Mouse (Mus musculus) midbrain, embryonic 13.5 days (tissue): ENCODE measurements around the gene Limd1. TPM values are rescaled to one million over a fixed set of nuclear protein-coding genes. Genes with fewer than 3 reads are reported as not detected.
"Not testable (repeated sequence)": the region's sequence is repeated elsewhere in the genome, so short reads cannot be mapped to it uniquely, and the experiment has no call there.

Source experiments
- ATAC-seq: fragments of 200-750 bp; cut with Nextera tagmentation; 2 replicates; pipeline ENCODE4 v1.8.0; 2017; ENCODE audit warnings: mild to moderate bottlenecking, moderate TSS enrichment, moderate library complexity
- H3K27ac ChIP-seq: fragments of 300-500 bp; sonication (generic); 2 replicates; pipeline ENCODE4 v1.5.1; 2015; ENCODE audit warnings: inconsistent platforms, mild to moderate bottlenecking, moderate library complexity
- H3K27me3 ChIP-seq: fragments of 300-500 bp; sonication (generic); 2 replicates; pipeline ENCODE4 v1.6.1; 2015; ENCODE audit warnings: mild to moderate bottlenecking, inconsistent platforms
- H3K36me3 ChIP-seq: fragments of 300-500 bp; sonication (generic); 2 replicates; pipeline ENCODE4 v1.6.1; 2015; ENCODE audit warnings: mild to moderate bottlenecking, inconsistent platforms
- H3K4me1 ChIP-seq: fragments of 300-500 bp; sonication (generic); replicated peaks from 2 replicates; pipeline ENCODE4 v1.6.1; 2015; ENCODE audit warnings: inconsistent platforms
- H3K4me2 ChIP-seq: fragments of 300-500 bp; sonication (generic); replicated peaks from 2 replicates; pipeline ENCODE4 v1.6.1; 2015; ENCODE audit warnings: moderate library complexity, mild to moderate bottlenecking, inconsistent platforms
- H3K4me3 ChIP-seq: fragments of 300-500 bp; sonication (generic); replicated peaks from 2 replicates; pipeline ENCODE4 v1.5.1; 2015; ENCODE audit warnings: mild to moderate bottlenecking, inconsistent platforms
- H3K9ac ChIP-seq: fragments of 300-500 bp; sonication (generic); replicated peaks from 2 replicates; pipeline ENCODE4 v1.6.1; 2015; ENCODE audit warnings: mild to moderate bottlenecking, inconsistent platforms
- H3K9me3 ChIP-seq: fragments of 300-500 bp; sonication (generic); 2 replicates; pipeline ENCODE4 v1.6.1; 2016; ENCODE audit warnings: mild to moderate bottlenecking, inconsistent platforms
- WGBS: fragments of 180-500 bp; shearing (Covaris S2); methylation state at CpG from one replicate; pipeline ENCODE4 v1.1.7; 2015; 5-methylcytosine and 5-hydroxymethylcytosine counted together
- polyA plus RNA-seq: library from polyadenylated mRNA; unstranded; fragments of >200 nt; fragmentation: Nextera tagmentation; extraction: Ambion mirVana; gene quantifications from 2 replicates; pipeline ENCODE4 v1.2.1, GENCODE M21; 2015

The Limd1 gene
- polyA plus RNA-seq, result 20.3 and 22.7 TPM in 2 replicates

- Histone ChIP-seq H3K9me3 (no peaks in the 10 kb centered on the region), H3K27ac (no peak within 1 kb of the TSS; the same call in 1 of the 2 replicates), H3K36me3 (no peaks in the 10 kb centered on the region), H3K4me1 (peaks cover 48% of the 10 kb centered on the region), H3K9ac (peak within 1 kb of the TSS; percentile 69), H3K4me3 (peak within 1 kb of the TSS; percentile 62), H3K4me2 (peak within 1 kb of the TSS; percentile 63), H3K27me3 (no peaks in the 10 kb centered on the region)
- peak; percentile 82 for ATAC-seq
- under 1% methylated on average over 15 of the region's 57 CpGs for WGBS
Observed at GRCm38 (mm10) chr9:123478586-123479195, at the start of gene Limd1. TSS of gene Limd1 (plus strand) at chr9:123478706.

DNA sequence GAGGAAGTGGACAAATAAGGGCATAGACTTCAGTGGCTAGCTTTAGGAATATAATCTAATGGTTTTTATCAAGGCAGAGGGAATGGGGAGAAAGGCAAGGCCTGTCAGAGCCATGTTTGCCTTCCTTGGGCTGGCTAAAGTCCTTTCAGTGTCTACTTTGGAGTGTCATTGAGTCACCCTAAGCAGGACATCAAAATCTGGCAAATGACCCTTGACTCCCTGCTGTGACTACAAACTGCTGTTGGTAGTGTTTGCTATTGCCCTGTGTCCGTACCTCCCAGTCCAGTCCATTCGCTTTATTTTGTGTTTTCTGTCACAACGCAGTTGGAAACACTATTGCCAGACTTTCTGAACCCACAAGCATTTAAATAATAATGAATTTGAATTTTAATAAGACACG is 48.6 kb upstream of the Limd1 start:
- H3K27ac ChIP-seq, result no peak overlapping the region
- H3K36me3 ChIP-seq, result peaks cover 20% of the 10 kb centered on the region
- H3K9ac ChIP-seq, result no peak overlapping the region
- 89% methylated on average over 4 of the region's 4 CpGs for WGBS
- no peak overlapping the region for H3K4me2 ChIP-seq
- H3K9me3 ChIP-seq, result no peaks in the 10 kb centered on the region
- H3K4me3 ChIP-seq, result no peak overlapping the region
- no peak for ATAC-seq
- no peaks in the 10 kb centered on the region for H3K27me3 ChIP-seq
- H3K4me1 ChIP-seq, result no peaks in the 10 kb centered on the region

DNA sequence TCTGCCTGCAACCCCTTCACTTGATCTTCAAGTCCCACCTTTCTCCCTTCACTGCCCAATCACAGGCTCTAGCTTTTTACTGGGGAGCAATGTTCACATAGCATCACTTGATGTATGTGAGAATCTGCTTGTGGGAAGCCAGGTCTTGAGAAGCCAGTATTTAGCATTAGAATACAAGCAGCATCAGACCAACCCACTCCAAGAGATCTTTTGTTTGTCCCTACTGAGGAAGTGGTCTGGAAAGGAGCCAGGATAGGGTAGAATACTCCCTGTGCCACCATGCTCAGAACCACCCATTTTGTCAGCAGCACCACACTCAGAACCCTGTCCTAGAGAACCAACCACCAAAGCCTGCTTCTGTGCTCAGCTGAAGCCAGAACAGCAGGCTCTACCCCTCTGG is 47.5 kb upstream of the Limd1 start:
- Histone ChIP-seq H3K27me3 (no peaks in the 10 kb centered on the region), H3K36me3 (peaks cover 21% of the 10 kb centered on the region), H3K4me2 (no peak overlapping the region), H3K4me3 (no peak overlapping the region), H3K9ac (no peak overlapping the region), H3K4me1 (no peaks in the 10 kb centered on the region), H3K27ac (no peak overlapping the region), H3K9me3 (no peaks in the 10 kb centered on the region)
- no peak for ATAC-seq

DNA sequence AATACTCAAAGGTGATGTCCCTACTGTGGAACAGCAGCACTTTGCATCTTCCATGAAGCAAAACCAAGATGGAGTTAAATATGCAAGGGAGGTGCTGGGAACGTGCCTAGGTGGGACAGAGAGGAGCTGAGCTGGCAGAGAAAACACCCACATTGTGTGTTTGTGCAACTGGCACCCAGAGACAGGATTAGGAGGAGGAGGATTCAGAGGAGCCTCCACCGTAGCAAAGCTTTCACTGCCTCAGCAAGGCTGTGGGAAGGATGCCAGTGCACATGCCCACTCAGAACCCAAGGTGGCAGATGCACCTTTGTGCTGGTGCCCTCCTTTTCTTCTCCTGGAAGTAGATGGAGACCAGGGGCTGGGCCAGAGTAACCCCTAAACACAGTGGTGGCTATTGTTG is 40.3 kb upstream of the Limd1 start:
- Histone ChIP-seq H3K4me1 (no peaks in the 10 kb centered on the region), H3K27me3 (no peaks in the 10 kb centered on the region), H3K9ac (no peak overlapping the region), H3K4me3 (no peak overlapping the region), H3K4me2 (no peak overlapping the region), H3K36me3 (peaks cover 41% of the 10 kb centered on the region), H3K27ac (no peak overlapping the region), H3K9me3 (no peaks in the 10 kb centered on the region)
- no peak for ATAC-seq
- 78% methylated on average over 2 of the region's 2 CpGs for WGBS

DNA sequence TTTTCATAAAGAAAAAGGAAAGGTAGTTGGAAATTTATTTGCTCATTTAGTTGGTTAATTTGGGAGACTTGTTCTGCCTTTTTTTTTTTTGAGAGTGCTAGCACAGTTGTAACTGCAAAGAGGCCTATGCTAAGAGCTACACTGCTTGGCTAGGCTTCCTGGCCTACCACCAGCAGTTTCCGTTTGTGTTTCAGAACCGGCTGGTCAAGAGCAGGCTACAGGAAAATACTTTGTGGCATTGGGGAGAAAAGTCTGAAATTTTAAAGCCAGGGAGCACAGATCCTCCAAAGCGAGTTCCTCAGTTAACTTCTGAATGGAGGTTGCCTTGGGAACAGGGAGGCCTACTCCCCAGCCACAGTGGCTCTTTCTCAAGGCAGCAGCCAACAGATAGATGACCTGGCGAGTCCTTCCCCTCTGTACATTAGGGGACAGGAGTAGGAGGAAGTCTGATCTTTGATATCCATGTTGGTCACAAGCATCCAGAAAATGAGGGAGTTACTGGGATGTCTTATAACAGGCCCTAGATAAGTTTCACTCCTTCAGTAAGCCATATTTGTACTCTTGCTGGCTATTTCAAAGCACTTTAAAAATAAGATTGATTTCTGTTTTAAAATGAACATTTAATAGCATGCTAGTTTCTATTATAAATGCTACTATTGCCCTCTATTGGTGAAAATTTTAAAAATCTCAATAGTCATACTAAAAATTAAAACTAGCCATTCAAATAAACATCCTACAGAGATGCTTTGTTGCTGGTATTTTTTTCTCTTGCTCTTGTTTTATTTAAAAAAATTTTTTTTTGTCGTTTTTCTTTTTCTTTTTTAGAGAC is 38.1 kb upstream of the Limd1 start:
- Histone ChIP-seq H3K4me3 (no peak overlapping the region), H3K4me2 (no peak overlapping the region), H3K9ac (no peak overlapping the region), H3K27ac (no peak overlapping the region), H3K36me3 (peaks cover 39% of the 10 kb centered on the region), H3K4me1 (no peaks in the 10 kb centered on the region), H3K9me3 (no peaks in the 10 kb centered on the region), H3K27me3 (no peaks in the 10 kb centered on the region)
- ATAC-seq, result no peak
- 34% methylated on average over 5 of the region's 5 CpGs for WGBS

- H3K4me1 ChIP-seq, H3K27me3 ChIP-seq, H3K36me3 ChIP-seq, H3K4me2 ChIP-seq, H3K4me3 ChIP-seq, ATAC-seq, H3K9me3 ChIP-seq, H3K9ac ChIP-seq, H3K27ac ChIP-seq: not testable (repeated sequence)
- 96% methylated on average over 3 of the region's 3 CpGs for WGBS
Observed at GRCm38 (mm10) chr9:123447101-123447500, 31.4 kb upstream of the Limd1 start.

DNA sequence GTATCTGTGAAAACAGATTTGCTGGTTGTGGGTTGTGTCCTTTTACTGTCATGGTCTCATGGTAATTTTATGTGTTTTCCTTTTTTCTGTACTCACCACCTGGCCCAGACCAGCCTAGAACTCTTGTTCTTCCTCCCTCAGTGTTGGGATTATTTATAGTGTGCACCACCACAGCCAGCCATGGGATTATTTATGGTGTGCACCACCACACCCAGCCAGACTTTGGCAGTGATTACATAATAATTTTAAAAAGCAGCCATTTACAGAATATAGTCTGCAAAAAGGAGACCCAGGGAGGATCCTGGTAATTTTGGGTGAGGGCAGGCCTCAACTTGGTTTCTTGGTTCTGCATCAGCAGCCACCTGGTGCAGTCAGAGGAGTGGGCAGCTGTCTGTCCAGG is 29.9 kb upstream of the Limd1 start:
- no peak overlapping the region for H3K27ac ChIP-seq
- H3K4me2 ChIP-seq, result no peak overlapping the region
- no peak overlapping the region for H3K9ac ChIP-seq
- no peak for ATAC-seq
- H3K4me3 ChIP-seq, result no peak overlapping the region
- no peaks in the 10 kb centered on the region for H3K27me3 ChIP-seq
- no peaks in the 10 kb centered on the region for H3K9me3 ChIP-seq
- H3K4me1 ChIP-seq, result no peaks in the 10 kb centered on the region
- peaks cover 10% of the 10 kb centered on the region for H3K36me3 ChIP-seq

DNA sequence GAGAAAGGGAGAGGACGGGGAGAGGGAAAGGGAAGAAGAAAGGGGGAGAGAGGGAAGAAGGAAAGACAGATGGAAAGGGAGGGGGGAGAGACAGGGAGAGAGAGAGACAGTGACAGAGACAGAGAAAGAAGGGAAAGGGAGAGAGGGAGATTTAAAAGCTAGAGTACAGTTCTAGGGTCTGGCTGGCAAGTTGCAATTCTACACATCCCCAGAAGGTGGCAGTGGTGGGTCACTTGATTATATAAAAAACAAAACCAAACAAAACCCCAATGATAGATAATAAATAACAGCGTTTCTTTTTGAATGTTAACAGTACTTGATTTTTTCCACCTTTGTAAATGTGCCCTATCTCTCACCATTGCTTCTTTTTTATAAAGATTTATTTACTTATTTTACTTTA is 28.3 kb upstream of the Limd1 start:
- no peaks in the 10 kb centered on the region for H3K9me3 ChIP-seq
- H3K36me3 ChIP-seq, result peaks cover 17% of the 10 kb centered on the region
- H3K27ac ChIP-seq, result no peak overlapping the region
- H3K4me3 ChIP-seq, result no peak overlapping the region
- 41% methylated on average over 2 of the region's 2 CpGs for WGBS
- H3K4me2 ChIP-seq, result no peak overlapping the region
- no peaks in the 10 kb centered on the region for H3K27me3 ChIP-seq
- ATAC-seq, result no peak
- no peaks in the 10 kb centered on the region for H3K4me1 ChIP-seq
- H3K9ac ChIP-seq, result no peak overlapping the region

DNA sequence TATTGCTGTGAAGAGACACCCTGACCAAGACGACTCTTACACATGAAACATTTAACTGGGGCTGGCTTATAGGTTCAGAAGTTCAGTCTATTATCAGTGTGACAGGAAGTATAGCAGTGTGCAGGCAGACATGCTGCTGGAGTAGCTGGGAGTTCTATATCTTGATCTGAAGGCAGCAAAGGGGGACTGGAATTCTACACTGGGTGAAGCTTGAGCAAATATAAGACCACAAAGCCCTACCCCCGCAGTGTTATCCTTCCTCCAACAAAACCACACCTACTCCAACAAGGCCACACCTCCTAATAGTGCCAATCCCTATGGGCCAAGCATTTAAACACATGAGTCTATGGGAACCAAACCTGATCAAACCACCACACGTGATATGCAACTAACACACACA is 26.7 kb upstream of the Limd1 start:
- Histone ChIP-seq H3K27me3 (no peaks in the 10 kb centered on the region), H3K4me3 (no peak overlapping the region), H3K9me3 (no peaks in the 10 kb centered on the region), H3K9ac (no peak overlapping the region), H3K36me3 (peaks cover 27% of the 10 kb centered on the region), H3K4me1 (no peaks in the 10 kb centered on the region), H3K27ac (no peak overlapping the region), H3K4me2 (no peak overlapping the region)
- no peak for ATAC-seq
- 75% methylated on average over 3 of the region's 3 CpGs for WGBS

DNA sequence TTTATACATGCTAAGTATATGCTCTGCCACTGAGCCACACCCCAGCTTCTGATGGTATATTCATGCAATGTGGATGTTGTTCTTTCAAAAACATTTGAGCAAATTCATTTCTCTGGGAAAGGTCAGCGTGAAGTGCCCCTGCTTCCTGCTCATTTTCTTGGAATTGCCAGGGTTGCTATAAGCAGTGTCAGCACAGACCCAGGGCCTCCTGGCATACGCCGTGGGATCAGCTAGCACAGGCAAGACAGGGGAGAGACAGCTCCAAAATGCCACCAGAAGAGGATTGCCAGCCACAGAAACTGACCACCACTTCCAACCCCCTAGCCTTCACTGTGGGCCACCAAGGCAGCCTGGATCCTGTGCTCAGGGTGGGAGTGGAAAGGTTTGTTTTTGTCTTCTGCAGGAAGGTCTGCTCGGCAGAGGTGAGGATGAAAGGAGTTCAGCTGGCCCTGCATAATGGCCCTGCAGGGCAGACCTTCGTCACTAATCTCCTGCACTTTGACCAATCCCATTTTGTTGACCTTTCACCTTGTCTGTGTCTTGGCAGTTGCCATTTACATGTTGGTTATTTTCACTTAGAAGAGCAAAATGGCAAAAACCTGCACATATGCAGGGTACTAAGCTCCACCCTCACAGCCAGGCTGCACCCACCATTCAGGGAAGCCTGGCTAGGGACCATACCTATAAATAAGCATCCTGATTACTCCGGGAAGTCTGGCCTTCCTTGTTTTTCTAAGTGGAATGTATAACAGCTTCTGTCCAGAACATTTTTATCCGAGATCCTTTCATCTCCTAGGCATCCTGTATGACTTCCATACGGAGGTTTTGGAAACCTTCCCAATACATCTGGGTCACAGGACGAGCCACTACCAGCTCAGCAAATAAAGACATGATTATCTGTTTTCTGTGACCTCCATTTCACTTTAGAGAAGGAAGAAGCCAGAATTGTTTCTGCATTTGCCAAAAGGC is 21.6 kb upstream of the Limd1 start:
- H3K9ac ChIP-seq, result no peak overlapping the region
- H3K4me2 ChIP-seq, result no peak overlapping the region
- no peaks in the 10 kb centered on the region for H3K4me1 ChIP-seq
- no peaks in the 10 kb centered on the region for H3K27me3 ChIP-seq
- H3K36me3 ChIP-seq, result peaks cover 40% of the 10 kb centered on the region
- no peak overlapping the region for H3K4me3 ChIP-seq
- peaks cover 3% of the 10 kb centered on the region for H3K9me3 ChIP-seq
- no peak for ATAC-seq
- WGBS, result 67% methylated on average over 9 of the region's 9 CpGs
- H3K27ac ChIP-seq, result no peak overlapping the region

GRCm38 (mm10) chr9:123457603-123458002 is 20.9 kb upstream of the Limd1 start:
- peaks cover 3% of the 10 kb centered on the region for H3K9me3 ChIP-seq
- 59% methylated on average over 2 of the region's 2 CpGs for WGBS

GRCm38 (mm10) chr9:123467141-123467620 is 11.3 kb upstream of the Limd1 start:
- Histone ChIP-seq H3K4me3 (no peak overlapping the region), H3K36me3 (0 out of 2 replicates have a peak, but pooled peaks cover 4% of the 10 kb centered on the region), H3K27me3 (no peaks in the 10 kb centered on the region), H3K9me3 (no peaks in the 10 kb centered on the region), H3K4me1 (no peaks in the 10 kb centered on the region), H3K9ac (no peak overlapping the region), H3K27ac (no peak overlapping the region), H3K4me2 (no peak overlapping the region)
- no peak for ATAC-seq
- 58% methylated on average over 4 of the region's 4 CpGs for WGBS

More at GRCm38 (mm10) chr9:123457603-123458002, 20.9 kb upstream of the Limd1 start:
- Histone ChIP-seq H3K4me1 (no peaks in the 10 kb centered on the region), H3K9ac (no peak overlapping the region), H3K36me3 (peaks cover 40% of the 10 kb centered on the region), H3K4me3 (no peak overlapping the region), H3K4me2 (no peak overlapping the region), H3K27me3 (no peaks in the 10 kb centered on the region), H3K27ac (no peak overlapping the region)
- ATAC-seq, result no peak
